18 mouse cellular contexts compared by ENCODE assay signal in genomic region chr17:56414785-56415184, GRCm38 (mm10).
"Had no signal": no experiment of that assay in that cellular context is flagged by ENCODE, and none has a peak within 500 bp of the region (broad histone marks: within the 10 kb centered on the region; RNA-seq: fewer than 3 reads in every experiment).

No protein-coding gene starts in this region.

- H3K9me3 ChIP-seq: lung, embryonic 15.5 days; midbrain, embryonic 10.5 days; midbrain, embryonic 12.5 days; neural tube, embryonic 12.5 days; stomach, embryonic 15.5 days had no signal

- H3K4me2 ChIP-seq: lung, embryonic 15.5 days; midbrain, embryonic 12.5 days; neural tube, embryonic 12.5 days; stomach, embryonic 15.5 days had no signal

- H3K27me3 ChIP-seq: lung, embryonic 15.5 days; midbrain, embryonic 12.5 days; neural tube, embryonic 12.5 days; stomach, embryonic 15.5 days had no signal

- H3K4me3 ChIP-seq: lung, embryonic 15.5 days; midbrain, embryonic 10.5 days; midbrain, embryonic 12.5 days; neural tube, embryonic 12.5 days; stomach, embryonic 15.5 days had no signal

- DNase-seq: liver, postnatal 0 days; lung, adult 2 months; lung, postnatal 14 days; lung, postnatal 36 days; midbrain, embryonic 14.5 days; right cerebral cortex, postnatal 14 days; thymus, adult 2 months; thymus, postnatal 25 days; thymus, postnatal 4 days had no signal

- H3K9ac ChIP-seq: liver, postnatal 0 days; lung, embryonic 15.5 days; midbrain, embryonic 12.5 days; neural tube, embryonic 12.5 days; stomach, embryonic 15.5 days had no signal

- H3K27ac ChIP-seq: lung, embryonic 15.5 days; macrophage; midbrain, embryonic 10.5 days; midbrain, embryonic 12.5 days; neural tube, embryonic 12.5 days; stomach, embryonic 15.5 days; stomach, postnatal 0 days had no signal

- ATAC-seq: liver, postnatal 0 days; lung, postnatal 0 days; midbrain, embryonic 16.5 days had no signal
